Mouse (Mus musculus) cerebellum, postnatal 25 days (tissue): ENCODE data around the gene Abhd2.
"Not testable (repeated sequence)": the region's sequence is repeated elsewhere in the genome, so short reads cannot be mapped to it uniquely, and the experiment has no call there.

Experiments
- DNase-seq, 2 experiments: peaks; one replicate each; pipeline ENCODE4 v3.0.0; 2021; ENCODE audit warnings: mixed read lengths in 2 of 2

The Abhd2 gene

DNA sequence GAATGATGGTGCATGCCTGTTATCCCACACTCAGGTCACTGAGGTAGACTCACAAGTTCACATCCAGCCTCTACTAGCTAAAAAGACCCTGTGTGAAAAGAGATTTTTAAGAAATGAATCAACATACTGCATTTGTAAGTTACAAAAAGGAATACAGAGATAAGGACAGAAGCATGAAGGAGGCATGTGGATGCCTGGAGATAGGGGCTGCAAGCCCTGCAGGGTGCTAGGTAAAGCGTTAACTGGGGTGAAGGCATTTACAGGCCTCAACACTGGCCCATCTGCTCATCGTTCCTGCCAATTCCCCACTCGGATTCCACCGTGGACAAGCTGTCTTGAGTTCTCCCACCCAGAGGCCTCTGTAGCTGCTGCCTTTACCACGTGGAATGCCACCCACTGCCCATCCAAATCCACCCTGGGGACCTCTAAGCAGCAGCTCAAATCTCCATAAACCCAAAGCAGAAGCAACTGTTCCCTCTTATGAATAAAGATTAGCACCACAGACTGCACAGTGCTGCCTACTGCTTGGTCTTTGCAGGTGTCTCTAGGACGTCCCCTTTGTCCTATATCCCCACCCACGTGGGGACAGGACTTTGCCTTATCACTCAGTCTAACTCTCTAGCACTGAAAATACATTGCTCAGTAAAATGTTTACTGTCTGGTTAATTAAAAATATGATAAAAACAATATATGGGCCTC, 5.2 kb upstream of the Abhd2 start:
- DNase-seq = no peak

DNA sequence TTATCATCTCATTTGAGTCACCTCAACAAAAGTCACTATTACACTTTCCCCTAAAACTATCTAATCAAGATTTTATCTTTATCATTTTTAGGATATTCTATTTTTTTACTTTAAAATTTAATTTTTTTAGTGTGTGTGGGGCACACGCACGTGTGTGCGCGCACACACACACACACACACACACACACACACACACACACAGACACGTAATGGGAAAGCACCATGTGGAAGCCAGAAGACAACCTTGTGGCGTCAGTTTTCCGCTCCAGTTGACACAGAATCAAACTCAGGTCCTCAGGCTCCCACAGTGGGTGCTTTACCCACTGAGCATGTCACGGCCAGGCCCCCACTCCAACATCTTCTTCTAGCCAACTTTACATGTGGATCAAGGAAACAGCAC, 4.1 kb upstream of the Abhd2 start:
- DNase-seq = no peak

DNA sequence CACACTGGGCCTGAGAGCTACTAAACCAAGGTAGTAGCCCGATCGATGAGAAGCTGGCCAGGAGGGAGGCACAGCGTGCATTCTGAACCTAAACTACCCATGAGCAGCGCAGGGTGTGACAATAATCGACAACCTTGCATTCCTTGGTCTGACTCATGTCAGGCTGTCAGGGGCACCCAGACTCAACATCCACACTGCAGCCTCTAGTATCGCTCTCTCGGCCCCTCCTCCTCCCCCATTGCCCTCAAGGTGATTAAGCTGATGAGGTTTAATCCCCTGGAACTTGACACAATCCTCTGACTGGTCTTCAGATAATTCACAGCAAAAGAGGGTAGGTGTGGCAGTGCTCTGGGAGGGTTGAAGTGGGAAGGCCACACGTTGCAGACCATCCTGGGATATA, 3.6 kb upstream of the Abhd2 start:
- DNase-seq = no peak

DNA sequence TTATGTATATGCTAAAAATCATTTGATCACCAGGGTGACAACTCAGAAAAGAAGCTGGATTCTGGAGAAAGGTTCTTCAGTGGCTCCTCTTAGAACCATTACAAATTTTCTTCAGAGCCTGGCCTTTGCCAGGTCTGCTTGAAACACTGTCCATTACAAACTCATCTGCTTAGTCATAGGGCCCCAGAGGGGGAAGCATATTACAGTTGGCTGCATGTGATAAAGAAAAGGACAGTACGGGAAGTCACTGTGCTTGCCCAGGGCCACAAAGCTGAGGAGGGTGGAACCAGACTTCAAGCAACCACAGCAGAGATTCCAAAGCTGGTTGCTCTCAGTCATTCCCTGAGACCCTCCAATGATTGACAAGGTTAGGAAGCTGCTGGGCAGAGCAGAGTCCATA, 3.1 kb upstream of the Abhd2 start:
- DNase-seq = no peak

DNA sequence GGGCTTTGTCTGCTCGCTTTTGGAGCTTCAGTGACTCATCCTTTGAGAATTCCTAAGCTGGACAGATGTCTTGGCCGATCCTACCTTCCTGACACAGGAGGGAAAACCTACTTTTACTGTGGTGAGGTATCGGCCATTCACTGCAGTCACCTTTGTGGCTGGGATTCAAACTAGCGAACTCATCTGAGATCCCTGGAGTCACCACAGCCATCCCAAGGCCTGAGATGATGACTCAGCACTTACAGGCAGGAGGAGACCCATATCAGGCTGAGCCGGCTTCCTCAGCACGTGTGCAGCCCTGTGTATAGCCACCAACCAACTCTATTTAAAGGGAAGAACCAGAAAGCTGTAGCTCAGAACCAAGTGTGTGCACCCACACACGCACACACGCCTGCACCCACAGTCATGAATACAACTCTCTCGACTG, 2.0 kb upstream of the Abhd2 start:
- DNase-seq = no peak

DNA sequence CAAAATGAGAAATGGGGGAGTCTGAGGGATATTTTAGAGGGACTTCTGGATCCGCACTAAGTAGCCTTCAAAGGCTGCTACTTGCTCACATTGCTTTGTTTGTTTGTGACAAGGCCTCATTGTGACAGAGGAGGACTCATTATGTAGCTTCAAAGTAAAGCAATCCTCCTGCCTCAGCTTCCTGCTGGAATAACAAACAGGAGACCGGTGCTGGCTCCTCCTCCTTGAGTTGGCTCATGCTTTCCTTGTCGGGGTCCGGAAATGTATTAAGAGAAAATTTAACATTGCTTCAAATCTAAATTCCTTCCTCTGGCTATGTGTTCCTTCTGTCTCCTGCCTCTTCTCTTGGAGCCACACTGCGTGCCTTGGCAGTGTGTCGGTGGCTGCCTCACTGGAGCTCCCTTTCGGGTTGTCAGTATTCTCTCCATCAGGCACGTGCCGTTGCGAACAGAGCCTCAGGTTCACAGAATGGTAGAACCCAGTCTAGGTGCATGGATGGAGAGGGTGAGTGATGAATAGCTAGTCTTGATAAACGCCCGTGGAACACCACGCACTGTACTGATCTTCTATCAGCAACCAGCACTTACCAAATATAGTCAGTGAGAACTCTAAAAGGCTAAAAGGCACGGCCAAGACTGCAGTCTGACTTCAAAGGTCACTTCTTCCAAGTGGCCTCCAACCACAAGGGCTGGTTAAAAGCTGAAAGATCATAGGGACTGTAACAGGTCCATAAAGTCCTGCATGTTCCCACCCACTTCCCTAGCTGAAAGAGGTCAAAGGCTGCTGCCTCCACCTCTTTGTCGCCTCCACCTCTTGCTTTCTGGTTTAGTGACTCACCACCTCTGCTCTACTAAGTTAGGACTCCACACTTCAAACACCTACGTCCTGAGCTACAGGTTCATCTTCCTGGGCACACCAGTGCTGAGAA, 874 bp upstream of the Abhd2 start:
- DNase-seq = no peak

DNA sequence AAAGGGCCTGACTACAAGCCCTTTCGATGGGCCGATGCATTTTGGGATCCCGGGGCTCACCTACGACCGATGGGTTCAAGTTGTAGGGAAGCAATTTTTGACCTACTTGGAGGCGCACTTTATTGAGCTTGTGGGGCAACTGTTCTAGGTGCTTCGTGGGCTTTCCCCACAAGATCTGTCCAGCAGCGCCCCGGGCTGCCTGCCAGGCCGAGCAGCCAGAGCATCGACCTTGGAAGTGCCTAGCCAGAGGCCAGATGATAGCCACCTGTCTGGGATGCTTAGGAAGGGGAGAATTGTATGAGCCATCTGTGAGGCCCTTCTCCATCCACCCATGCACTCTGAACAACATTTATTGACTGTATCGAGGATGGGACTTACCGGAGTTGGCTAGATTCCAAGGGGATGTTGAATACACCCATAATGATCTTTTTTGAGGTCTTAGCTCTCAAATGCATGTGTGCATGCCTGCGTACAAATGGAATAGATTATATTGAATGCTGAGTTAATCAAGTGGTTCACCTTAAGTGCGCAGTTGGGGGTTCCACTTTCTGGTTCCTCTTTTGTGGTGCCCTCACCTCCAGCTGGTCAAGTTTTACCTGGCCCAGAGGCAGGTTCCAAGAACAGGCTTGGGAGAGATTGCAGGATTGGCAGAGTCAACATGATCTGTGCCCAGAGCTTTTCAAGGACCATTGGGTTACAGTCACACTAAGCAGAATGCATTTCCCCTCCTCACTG, 906 bp downstream of the Abhd2 start:
- peak; percentile 65 to 72 for DNase-seq

DNA sequence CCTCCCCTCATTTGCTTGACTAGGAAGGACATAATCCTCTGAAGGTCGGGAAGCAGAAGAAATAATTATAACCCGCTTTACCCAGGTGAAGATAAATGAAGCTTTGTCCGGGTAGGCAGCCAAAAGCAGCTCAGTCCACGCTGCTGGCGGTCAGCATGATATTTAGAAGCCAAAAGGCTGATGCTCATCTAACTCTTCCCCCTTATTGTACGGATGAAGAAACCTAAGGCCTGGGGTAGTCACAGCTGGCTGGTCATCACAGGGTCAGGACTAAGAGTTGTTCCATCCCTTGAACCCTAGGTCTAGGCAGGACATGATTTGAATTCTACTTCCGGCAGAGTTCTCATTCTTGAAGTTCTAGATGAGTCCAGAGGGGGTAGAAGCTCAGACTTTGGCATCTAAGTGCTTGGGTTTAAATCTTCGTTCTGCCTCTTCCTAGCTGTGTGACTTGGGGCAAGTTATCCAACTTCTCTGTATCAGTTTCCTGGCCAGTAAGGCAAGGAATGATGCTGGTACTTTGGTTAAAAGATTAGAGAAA, 1.5 kb downstream of the Abhd2 start:
- no peak for DNase-seq

DNA sequence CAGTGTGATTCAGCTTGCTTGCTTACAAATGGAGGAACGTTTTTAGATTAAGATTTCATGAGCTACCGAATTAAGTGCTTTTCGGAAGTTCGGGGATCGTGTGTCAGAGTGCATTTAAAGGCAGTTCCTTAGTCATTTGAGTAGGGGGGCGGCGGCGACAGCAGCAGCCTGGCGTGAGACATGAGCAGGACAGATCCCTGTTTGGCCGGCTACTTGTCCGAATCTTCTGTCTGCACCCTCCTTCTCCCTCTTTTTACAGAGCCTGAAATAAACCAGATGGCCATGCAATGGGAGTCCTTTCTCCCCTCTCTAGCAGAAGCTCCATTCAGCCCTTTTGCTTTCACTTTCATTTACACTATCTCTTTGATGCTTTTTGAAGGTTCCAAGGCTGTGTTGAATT, 2.3 kb downstream of the Abhd2 start:
- DNase-seq = no peak

DNA sequence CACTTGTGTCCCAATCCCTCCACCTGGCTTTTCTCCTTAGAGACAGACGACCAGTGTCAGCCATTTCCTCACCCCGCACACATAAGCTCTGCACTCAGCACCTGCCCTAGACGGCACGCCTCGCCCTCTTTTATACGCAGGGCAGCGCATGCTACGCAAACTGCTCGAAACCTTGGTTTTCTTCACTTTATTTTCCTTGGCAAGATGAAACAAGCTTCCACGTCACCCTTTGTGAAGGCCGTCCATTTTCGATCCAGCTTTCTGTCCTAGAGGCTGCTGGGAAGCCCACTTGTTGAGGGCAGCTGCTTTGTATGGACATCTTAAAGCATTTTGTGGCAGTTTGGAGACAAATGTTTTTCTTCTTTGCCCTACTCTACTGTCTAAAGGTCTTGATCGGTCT, 5.4 kb downstream of the Abhd2 start:
- DNase-seq = no peak

DNA sequence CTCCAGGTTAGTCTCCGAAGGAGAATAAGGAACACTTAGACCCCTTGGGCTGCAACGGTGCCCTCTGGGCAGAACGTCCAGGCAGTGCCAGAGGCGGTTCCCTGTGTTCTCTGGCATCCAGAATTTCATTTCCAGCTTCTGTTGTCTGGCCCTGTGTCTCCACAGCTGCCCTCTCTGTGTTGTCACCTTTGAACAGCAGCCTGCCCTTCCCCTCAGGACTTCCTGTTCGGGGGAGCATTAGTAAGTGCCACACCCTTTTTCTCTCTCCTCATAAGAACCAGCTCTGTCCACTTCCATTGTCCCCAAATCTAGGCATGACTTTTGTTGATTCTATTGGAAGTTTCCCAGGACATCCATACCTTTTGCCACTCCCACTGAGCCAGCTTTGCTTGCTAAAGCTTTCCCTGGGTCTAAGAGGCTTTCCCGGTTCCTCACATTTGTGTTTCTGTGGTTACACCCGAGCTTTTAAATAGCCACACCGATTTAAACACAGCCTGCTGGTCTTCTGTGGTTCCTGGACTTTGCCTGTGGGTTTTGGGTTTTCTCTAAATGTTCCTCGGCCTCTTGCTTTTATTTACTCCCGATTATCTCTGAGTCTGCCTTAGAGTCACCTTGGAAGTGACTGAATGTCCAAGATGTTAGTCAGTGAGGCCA, 6.5 kb downstream of the Abhd2 start:
- DNase-seq = no peak

DNA sequence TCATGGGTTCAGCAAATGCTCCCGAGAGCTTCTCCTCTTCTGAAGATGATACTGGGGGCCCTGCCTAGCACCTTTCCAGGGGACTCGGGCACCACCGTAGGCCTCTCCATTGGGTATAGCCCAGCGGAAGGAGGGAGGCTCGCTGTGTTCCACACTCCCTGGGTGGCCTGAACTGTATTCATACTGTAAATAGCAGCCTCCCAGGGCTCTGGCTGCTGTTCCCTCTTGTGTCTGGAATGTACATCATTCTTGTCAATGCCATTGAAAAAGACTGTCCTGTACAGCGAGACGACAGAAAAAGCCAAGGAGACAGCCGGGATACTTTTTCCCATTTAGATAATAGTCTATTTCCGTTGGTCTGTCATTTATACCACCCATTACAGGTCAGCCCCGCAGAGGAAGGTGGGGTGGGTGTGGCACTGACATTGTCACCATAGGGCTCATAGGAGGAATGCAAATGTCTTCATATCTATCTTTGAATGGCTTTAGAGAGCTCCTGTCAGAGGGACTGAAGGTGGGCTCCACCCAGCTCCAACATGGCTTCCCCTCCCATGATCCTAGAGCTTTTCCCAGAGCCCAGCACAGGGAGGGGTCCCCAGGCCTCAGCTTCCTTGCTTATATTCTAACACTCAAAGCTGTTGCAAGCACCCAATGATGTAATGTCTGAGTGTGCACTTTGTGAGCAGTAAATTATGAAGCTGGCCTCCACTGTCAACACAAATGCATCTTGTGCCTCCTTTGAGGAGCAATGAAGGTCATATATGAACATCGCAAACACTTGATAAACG, 10.1 kb downstream of the Abhd2 start:
- DNase-seq = no peak

DNA sequence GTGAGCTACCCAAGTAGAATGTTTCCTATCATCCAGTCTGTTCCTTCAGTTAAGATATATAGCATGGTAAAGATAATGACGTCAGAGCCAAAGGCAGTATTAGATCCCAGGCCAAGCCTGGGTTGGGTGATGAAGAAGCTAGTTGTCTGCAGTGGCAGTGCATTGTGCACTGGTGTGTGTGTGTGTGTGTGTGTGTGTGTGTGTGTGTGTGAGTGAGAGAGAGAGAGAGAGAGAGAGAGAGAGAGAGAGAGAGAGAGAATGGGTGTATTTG, 10.6 kb downstream of the Abhd2 start:
- not testable (repeated sequence) for DNase-seq

DNA sequence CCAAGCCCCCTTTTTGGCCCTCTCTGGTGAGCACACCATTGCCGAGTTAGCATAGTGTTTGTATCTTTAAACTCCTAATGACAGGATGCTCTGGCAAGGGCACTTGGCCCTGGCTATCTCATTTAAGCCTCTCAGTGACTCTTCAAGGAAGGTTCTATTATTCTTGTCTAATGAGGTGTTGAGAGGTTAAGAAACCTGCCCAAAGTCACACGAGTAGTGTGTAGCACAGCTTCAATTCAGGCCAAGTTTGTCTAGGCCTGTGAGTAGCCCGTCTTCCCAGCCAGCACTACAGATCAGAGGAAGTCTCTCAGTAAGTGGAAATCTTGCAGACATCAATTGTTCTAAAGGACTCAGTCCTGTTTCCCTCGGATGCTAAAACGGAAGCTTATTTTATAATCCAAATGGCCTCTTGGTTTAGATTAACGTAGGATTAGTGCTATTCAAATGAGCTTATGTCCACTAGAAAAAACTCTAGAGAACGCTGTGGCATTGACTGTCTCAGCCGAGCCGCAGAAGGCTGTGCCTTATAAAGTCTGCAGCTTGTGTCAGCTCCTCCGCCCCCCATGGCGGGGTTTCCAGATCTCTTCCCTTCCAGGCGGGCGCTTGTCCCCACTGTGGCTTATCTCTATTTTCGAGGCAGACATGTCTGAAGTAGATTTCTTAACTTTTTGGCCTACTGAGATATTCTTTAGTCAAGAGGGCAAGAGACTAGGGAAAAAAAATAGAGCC, 11.3 kb downstream of the Abhd2 start:
- DNase-seq = peak in 1 of 2 experiments; percentile 66

DNA sequence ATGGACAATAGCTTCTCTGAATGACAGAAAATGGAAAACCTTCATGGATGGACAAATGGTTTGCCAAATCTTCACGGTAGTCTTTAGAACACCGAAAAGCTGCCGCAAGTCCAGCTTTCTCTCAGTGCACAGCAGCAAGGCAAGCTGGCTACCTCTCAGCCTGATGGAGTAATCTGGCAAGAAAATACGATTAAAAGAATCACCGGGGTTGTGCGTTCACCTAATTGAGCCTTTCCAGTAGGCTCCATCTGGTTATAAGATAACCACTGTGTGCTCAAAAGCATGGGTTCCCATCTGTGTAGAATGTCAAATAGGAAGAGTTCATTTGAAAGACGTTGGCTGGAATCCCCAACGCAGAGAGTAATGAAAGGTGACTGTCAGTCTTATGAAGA, 11.9 kb downstream of the Abhd2 start:
- DNase-seq = no peak

DNA sequence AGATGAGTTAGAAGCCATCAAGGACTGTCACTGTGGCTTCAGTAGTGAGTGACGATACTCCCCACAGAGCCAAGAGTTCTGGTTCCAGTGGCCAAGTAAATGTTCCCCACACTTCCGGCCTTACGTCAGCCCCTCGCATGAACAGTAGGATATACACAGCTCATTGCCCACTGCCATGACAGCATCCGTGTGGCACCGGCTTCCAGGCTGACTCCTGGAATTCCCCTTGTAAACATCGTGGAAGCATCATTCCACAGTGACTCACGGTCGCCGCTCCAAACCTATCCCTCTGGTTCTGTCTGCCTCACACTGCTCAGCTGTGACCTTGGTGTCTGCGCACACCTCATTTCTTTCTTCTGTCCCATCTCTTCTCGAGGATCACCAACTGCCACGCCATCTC, 12.4 kb downstream of the Abhd2 start:
- no peak for DNase-seq

DNA sequence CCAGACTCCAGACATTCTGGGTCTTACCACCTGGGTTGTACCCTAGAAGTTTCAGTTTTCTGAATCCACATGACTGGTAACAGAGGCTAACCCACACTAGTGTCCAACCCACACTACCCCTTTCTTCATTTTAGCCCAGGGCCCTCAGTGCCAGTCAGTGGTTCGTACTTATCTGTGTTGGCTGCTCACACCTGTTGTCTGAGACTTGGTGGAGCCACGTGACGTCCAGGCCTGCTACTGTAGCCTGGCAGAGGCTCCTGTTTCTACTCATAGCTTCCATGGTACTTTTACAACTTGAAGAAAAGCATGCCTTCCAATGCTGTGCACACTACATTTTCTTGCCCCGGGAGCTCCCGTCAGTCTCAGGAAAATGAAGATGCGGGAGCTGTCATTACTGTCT, 14.2 kb downstream of the Abhd2 start:
- no peak for DNase-seq

DNA sequence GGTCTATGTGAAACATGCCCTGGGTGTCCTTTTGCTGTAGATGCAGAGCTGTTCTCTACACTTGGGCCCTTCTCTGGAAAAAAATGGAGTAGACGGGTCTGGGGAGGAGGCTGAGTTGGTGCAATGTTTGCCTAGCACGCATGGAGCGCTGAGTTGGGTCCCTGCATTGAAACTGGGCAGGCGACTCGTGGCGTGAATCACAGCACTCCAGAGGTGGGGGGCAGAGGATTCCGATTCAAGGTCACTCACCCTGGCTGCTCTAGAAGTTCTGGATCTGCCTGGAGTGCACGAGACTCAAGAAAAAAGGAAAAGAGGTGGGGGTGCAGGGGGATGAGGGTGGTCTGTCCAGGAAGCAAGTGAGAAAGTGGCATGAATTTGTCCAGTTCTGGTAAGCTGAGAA, 14.9 kb downstream of the Abhd2 start:
- no peak for DNase-seq

DNA sequence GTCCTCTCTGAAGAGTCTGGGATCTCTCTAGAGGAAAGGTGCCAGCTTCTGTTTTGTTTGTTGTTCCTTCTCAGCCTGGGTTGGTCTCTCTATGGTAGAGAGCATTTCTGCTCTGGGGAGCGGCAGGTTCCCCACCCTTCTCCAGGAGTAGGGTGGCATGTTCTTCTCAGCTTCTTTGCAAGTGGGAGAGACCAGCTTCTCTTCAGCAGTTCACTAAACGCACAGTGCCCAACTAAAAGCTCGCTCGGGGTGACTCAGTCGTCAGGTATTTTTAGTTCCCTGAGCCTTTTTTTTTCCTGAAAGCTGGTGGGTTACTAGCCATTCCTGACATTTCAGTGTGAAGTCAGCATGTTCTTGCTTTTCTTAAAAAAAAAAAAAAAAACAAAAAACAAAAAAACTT, 15.4 kb downstream of the Abhd2 start:
- no peak for DNase-seq

DNA sequence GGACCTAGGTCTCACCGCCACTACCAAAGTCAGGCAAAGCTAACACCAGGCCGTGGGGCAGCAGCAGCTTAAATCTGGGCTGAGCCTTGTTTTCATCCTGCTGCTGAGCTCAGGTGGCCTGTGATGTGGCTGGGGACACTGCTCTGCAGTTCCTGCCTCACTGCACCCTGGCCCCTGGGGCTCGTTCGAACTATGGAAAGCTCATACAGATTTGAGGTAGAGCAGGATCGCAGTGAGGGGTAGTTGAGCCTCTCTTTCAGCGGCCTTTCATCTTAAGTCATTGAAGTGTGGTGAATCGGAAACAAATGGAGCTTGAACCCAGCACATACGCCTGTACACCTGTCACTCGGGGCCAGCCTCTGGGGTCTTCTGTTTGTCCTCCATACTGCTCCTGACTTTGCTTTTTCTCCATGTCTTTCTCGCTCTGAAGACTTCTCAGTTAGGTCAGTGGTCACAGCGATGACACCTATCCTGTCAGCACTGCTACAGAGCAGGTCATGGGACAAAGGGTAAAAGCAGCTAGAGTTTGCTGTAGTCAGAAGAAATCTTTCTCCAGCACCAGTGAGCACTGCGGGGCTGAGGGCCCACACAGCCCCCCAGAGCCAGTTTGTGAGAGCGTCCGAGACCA, 20.7 kb downstream of the Abhd2 start:
- DNase-seq = no peak

DNA sequence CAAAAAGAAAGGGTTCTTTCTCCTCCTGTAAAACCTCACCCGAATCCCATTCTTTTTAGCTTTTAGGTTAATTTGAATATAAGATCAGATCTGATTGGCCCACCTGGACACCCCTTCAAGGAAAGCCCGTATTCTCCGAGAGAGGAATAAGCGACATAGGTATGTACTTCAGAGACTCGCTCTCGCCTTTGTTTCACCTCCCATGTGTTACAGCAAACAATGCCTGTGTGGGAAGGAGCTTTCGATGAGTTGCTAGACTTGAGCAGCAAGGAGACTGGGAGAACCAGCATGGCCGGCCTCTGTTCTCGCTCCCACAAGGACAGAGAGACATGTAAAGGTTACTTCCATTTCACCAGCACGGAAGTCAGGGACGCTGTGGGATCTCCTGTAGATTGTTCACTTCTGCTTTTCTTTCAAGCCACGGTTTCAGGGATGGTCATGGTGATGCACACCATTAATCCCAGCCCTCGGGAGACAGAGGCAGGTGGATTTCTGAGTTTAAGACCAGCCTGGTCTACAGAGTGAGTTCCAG, 21.5 kb downstream of the Abhd2 start:
- no peak for DNase-seq
